Mouse (Mus musculus) MEL (cell line): Measurements from ENCODE around the gene Urb1.

Experiments used
- POLR2AphosphoS5 ChIP-seq: IDR thresholded peaks from 2 replicates; pipeline ENCODE4 v1.6.1; 2012; ENCODE audit warnings: low read depth, borderline replicate concordance, mild to moderate bottlenecking, inconsistent platforms, low read length, moderate library complexity, mixed read lengths
- ZNF384 ChIP-seq: IDR thresholded peaks from 2 replicates; pipeline ENCODE4 v1.6.1; 2012; ENCODE audit warnings: low read depth, mild to moderate bottlenecking, inconsistent platforms, low read length, improper control_type of control experiment

DNA sequence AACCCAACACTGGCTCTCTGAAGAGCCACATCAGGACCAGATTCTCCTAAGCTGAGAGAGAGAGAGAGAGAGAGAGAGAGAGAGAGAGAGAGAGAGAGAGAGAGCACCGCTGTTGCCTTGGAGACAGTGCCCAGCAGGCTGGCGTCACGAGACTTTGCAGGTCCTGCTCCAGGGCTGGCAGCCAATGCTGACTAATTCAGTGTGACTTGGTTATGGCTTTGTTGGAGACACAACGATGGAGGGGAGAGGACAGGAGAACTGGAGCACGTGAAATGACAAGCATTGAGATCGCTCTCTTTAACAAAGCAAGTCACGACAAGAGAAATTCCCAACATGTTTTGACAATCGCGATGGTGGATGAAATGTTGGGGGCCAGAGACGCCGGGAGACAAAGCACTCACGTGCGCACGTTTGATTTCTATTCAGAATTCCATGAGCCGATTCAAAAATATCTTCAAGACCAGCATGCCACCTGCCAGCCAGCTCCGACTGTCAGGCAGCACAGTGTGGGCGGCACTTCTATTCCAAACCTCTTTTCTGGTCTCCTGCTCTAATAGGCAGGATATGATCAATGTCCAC is 100.4 kb downstream of the Urb1 start:
- TF ChIP-seq POLR2AphosphoS5 (no peak), ZNF384 (no peak)
